Mouse (Mus musculus): ENCODE measurements at regions not wholly inside any gene's neighbourhood (a gene's known extent, or its start where the extent isn't known, plus 50 kb on each side); places are given as distances from the start of the nearest gene placed in this dataset.

DNA sequence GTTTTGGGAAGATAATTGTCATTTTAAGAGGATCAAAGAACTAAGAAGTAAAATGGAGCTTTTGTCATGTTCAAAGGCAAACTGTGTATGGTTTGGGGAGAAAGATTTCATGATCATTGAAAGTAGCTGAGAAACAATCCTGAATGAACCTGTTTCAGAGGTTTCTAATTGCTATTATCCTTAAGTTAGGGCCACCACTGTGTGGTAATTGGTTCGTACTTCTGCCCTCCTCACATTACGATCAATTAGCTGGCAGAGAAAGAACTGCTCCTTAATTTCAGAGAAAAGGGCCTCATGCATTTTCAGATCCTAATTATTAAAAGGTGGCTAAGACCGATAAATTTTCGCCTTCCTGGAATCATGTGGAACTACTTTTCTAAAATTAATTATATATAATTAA is 208.6 kb downstream of the Etv1 start:
- TF ChIP-seq POLR2A (IDR thresholded peaks at IDR 0.05; ENCODE audit: borderline replicate concordance, control insufficient read depth, low read depth, low read length) (no peak), CTCF (IDR thresholded peaks at IDR 0.05; ENCODE audit: control insufficient read depth, insufficient read depth, low read length) (no peak)
